Mouse (Mus musculus): Measurements from ENCODE around the gene Pard6b.

DNA sequence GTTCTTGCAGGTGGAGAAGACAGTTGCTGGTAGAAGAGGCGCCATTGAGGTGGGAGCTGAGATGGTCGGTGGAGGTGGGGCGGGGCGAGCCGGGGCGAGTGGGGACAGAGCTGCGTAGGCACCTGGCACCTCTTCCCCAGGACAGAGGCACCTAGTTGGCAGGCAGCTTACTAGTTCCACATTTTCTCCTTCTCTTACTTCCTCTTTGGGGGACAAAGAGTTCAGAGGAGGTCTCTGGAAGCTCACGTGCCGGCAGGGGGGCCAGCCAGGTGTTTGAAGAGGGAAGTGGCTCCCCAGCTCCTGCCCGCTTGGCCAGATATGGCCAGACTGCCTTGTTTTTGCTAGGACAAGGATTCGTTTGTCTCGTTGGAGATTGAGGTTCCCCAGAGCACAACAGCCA is 38.3 kb downstream of the Pard6b start:
- TF ChIP-seq CTCF (IDR thresholded peaks at IDR 0.05; ENCODE audit: borderline replicate concordance, extremely low read depth, insufficient read depth, insufficient read length) (no peak), POLR2A (IDR thresholded peaks at IDR 0.05; ENCODE audit: borderline replicate concordance, extremely low read depth, insufficient read depth, insufficient read length, poor library complexity, severe bottlenecking) (no peak)
